Mouse (Mus musculus) spleen, postnatal 10 days (tissue): ENCODE measurements around the gene Glod4.

Experiments used
- DNase-seq, 2 experiments: peaks; one replicate each; pipeline ENCODE4 v3.0.0; 2021 to 2022; ENCODE audit warnings: low spot score in 2 of 2

The Glod4 gene

DNA sequence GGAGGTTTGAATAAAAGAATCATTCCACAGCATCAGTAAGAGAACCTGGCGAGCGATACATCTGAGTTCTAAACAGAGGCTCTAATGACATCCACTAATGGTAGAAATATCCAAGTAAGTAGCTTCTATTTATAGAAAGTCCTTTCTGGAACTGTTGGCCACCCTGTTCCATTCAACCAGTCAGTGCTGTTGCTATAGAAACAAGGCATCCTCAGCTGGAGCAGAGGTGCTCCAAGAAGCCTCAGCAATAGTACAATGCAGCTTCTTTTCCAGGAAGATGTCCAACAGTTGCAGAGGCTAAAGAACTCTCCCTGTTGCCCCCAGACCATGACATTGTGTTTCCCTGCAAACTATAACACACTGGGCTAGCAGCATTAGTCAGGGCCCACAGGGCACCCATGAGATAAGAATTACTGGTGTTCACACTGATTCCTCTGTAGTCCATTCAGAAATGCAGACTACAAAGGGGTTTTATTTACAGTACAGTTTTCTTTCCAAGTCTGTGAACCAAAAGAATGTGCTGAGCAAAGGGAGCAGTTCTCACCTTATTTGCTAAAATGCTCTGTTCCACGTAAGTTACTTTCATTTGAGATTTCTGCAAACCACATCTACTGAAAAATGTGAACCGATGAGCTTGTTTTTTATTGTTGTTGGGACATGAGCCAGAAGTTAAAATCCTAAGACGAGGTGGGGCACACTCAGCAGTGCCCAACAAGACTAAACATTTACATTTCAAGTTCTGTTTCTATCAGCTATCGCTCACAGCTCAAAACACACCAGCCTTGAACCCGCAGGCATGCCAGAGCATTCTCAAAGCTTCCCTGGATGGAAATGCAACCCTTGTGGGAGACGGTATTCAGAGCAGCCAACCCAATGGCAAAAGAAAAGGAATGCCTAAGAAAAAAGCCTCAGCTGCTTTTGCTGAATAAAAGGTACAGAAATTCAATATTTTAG, 95.2 kb downstream of the Glod4 start:
- DNase-seq = no peak

DNA sequence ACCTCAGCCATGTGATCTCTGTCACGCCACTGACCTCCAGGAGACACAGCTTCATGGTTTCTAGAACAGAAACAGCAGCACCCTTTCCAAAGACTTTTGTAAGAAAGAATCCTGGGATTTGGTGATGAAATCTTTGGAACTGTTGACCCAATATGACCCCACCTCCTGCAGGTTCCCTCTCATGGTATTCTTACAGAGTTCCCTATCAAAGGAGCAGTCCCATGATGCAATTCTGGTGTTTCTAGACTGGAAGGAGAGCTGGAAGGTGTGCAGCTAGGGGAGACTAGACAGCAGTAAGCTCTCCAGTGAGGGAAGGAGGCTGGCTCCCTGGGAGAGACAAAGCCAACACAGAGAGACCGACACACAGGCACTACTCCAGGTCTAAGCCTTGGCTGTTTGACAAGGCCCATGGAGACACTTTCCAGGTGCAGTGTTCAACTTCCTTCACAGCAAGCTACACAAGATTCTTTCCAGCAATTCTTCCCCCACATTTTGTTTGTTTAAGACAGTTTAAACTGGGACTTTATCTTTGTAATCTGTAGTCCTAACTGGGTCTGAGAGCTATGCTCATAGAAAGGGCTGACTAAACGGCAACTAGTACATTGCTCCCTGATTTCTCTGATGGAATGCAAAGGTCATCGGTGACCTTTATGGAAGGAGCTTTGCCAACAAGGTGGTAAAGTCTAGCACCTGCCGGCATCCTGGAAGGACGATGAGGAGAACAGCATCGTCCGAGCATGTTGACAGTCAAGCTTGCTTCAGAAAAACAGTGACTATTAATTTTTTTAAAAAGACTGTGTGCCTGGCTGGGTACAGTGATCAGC, 97.1 kb downstream of the Glod4 start:
- no peak for DNase-seq

DNA sequence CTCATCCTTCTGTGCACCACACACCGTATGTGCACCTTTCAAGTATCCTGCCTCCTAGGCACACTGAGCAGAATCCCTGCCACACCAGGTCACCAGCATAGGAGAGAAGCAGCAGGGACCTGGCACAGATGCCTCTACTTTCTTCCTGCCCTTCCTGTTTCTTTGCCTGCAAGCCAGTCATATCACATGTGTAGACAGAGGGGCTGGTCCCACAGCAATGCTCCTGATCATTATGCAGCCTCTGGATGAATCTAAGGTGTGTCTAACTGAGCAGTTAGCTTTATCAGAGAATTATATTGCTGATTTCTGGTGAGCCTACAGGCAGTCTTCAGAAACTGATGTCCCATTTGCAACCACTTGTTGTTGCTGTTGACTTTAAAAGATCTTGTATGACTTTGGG, 98.4 kb downstream of the Glod4 start:
- DNase-seq = no peak

DNA sequence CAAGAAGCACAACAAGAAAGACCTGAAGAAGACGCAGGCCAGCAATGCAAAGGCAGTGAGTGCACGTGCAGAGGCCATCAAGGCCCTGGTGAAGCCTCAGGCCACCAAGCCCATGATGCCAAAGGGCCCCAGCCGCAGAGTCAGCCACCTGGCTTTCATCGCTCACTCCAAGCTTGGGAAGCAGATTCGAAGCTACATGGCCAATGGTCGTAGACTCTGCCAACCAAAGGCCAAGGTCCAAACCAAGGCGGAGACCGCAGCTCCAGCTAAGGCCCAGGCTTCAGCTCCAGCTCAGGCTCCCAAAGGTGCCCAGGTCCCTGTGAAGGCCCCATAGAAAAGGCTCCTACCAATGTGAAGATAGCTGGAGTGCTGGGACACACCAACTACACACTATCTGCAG, 99.1 kb downstream of the Glod4 start:
- DNase-seq = no peak

DNA sequence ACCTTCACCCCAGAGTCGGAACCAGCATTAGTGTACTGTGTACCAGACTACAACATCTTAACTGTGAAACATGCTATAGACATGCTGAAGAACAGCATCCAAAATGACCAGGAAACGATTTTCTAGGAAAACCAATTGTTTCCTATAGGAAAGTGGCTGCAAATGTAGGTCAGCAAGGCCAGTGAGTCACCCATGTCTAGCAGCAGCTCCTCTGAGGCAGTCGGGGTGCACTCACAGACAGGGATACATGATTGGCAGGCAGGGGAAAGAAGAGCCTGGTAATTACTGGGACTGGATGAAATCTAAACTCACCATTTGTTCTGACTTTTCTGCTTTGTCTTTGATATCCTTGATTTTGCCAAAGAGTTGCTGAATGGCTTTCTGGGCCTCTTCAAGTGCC, 105.5 kb downstream of the Glod4 start:
- no peak for DNase-seq

DNA sequence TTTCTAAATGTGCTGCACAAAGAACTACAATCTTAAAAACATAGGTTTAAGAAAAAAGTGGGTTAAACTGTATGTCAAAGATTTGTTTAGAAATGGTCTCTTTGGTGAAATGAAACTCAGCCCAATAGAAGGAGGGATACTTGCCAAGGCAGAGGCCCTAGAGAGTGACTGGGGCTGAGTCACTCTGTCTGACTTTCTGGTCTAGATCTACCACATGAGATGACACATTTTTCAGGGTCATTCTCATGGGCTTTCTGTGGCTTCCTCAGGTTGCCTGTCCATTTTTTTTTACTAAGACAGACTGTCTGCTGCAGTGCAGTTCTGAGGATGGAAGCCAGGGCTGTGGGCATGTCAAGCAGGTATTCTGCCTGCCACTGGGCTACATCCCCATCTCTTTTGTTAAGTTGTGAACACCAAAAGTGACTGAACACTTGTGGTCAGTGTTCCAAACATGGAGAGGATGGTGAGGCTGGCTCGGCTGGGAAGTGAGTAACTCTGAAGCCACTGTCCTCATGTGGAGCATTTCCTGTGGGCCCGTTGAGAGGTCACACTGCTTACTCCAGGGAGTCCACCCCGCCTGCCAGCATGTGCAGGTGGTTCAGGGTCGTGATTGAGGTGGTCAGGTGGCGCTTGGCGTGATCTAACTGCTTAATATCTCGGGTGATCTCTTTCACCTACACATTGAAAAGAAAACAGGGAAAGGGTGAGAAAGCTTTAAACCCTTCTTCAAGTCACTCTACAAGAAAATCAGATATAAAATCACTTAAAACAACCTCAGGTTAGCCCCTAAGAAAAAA, 107.7 kb downstream of the Glod4 start:
- no peak for DNase-seq

DNA sequence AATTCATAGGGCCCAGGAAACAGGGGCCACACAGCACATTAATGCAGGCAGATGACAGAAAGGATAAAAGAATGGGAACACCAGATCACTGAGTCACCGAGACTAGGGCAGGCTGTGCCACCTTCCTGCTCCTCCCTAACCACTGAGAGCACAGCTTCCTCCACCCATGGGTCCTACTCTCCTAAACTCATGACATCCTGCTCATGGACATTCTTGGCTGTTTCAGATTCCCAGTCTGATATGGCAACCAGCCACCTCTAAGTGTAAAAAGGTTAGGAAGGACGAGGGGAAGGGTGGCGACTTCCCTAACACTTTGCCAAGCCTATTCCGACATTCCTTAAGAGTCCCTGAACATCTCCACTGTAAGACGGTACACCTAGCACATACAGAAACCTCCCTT, 112.7 kb downstream of the Glod4 start:
- DNase-seq = no peak

DNA sequence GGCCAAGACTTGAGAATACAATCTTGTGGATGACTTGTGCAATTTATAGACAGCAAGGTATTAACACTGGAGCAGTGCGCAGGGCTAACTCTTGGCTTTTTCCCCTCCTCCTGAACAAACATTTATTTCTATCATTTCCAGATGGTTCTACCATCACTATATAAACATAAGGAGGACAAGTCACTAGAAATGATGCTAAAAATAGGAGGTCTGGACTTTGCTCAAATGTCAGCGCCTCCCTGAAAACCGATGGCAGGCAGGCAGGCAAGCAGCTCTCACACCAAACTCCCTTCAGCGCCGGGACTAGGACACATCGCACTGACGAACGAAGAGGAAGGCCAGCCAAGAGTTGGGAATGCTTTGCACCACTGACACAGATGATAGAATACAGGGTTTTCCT, 118.1 kb downstream of the Glod4 start:
- DNase-seq = no peak

DNA sequence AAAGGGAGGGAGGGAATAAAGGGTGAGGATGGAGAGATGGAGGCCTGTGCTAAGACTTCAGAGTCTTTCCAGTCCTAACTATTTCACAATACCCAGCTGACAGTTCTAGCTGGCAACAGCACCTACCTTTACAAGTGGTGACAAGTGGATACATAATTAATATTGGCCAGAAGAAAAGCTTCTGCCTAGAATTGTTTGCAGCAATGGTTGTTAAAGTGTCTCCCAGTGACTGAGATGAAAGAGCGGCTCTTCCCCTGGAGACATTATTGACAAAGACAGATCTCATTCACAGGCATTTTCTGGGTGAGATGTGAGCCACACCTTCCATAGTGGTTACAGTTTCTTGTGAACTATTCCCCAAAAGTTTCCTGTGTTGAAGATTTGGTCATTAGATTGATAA, 120.0 kb downstream of the Glod4 start:
- DNase-seq = no peak

DNA sequence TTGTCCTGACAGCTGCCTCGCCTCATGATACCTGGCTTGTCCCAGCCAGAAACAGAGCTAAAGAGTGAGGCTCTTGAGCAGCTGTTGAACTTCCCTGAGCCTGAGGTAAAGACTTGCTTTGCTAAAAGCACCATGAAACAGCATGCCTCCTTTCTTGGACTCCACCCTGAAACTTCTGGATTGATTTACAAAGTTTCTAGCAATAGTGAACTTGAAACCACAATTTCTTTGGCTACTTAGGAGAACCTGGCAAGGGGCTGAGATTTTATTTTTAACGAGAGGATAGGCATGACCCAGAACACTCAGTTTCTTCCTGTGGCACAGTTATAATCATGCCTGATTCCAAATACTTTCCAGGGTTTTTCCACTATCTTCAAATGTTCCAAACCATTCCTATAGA, 121.0 kb downstream of the Glod4 start:
- no peak for DNase-seq

DNA sequence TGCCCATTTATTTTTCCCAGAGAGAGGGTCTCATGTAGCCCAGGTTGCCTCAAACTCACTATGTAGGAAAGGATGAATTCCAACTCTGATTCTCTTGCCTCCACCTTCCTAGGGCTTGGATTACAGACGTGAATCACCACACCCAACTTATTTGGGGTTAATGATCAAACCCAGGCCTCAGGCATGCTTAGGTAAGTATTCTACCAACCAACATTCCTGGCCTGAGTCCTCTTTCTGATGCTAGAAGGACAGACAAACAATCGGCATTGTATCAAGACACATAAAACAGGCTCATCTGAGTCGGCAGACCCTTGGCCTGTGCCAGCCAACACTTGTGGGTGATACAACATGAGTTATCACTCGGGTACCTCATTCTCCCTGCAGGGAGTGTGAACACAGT, 122.4 kb downstream of the Glod4 start:
- DNase-seq = no peak

DNA sequence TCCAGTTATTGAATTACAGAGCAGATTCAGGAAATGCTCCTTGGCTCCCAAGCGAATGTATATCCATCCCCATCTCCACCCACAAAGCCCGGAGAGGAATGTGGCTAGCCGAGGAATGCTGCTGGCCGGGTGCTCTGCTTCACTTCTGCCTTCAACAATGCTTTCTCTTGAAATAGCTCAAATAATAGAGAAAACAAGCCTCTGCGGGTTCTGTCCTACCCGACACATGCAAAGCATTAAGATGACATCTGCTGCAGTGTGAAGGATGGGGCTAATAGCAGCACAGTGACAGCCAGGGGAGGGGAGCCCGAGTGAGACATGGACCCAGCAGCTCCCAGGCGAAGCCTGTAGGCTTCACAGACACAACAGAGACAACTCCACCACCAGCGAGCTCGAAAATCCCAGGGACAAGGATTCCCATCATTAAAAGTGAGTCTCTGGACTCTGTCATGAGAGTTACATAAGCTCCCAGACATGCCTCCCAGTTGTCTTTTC, 123.1 kb downstream of the Glod4 start:
- no peak for DNase-seq

DNA sequence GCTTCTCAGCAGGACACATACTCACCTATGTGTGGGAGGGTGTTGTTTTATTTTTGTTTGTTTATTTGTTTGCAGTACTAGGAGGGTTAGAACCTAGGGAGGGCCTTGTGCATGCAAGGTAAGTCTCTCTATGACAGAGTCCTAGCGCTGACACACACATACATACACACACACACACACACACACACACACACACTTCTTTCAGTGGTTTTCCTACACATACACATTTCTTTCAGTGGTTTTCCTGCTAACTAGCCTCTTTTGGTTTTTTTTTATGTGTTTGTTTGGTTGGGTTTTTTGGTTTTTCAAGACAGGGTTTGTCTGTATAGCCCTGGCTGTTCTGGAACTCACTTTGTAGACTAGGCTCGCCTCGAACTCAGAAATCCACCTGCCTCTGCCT, 133.1 kb downstream of the Glod4 start:
- no peak for DNase-seq

DNA sequence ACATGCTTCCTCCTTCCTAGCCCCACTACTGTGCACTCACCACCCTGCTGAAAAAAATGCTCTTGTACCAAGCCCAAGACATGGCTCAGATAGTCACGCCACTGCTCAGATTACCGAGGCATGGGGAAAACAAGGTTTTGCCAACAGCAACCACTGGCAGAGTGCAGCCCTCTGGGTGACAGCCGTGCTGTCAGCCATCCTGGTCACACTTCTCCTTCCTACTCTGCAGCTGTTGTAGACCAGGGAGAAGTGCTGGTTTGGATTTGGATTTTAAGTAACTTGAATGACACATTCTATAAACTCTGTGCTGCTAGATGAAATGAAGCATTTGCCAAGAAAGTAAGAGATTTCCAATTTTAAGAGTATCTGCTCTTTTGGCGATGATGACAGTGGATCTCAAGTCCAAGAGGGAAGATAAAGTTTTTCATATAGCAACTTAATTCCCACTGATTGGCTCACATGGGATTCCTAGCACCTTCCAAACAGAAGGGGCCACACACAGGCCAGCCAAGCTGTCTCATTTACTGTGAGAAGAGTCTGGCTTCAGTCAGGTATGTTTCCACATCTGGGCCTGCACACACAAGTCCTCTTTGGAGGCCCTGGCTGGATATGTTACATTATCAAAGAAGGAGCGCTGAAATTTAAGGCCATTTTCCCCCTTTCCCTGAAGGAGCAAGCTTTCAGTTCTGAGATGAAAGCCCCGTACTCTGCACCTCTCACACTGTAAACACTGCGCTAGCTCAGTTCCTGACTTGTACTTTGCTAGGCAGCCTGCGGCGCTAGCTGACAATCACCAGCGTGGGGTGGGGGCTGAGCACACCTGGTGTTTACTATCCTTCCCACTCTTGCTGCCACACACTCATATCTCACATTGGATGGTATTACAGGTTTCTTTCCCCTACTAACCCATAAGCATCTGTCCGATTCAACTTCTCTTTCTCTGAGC, 136.7 kb downstream of the Glod4 start:
- DNase-seq = no peak

DNA sequence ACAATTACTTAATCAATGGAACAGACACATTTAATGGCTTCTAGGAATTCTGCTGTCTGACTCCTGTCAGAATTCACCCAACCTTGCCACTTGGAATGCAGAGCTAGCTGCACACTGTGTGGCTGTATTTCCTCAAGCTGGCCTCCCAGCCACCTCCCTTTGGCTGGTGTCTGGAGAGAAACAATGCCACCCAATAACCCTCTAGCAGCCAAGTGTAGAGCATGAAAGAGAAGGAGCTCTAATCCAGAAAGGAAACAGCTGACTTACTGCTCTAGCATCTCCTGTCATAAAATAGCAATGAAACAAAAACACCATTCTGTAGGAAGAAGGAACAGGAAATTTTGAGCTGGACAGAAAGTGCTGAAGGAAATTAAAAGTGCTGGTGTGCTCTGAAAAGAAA, 142.4 kb downstream of the Glod4 start:
- DNase-seq = no peak

DNA sequence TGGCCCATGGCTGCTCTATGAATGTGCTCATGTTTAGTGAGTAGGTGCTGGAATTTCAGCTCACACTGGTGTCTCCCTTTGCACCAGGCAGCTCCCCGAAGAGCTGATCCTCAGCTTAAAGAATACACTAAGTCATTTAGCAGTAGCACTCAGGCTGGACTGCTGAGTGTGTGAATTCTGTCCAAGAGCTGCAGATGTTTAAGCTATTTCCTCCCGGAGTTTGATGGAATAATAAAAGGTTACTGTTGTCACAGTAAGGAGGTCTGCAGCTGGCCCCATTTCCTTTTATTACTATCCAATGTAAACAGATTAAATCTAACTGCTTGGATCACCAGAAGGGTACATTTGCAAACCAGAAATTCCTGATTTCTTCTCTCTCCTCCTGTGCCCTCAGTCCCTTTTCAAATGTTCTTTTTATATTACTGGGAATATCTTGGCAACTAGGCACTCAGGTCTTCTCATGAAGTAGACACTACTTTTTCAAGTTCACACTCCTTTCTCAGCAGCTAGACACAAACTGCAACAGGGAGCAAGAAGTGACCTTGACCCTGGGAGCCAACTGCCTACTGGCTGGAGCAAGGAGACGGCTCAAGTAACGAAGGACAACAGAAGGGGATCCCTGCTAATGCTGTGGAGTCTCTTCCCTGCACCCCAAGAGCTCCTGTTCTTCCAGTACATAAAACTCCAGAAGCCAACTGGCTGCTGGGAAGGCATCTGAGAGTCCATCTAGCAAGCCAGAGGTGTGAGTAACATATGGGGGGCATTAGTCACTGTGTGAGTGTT, 144.1 kb downstream of the Glod4 start:
- DNase-seq = no peak

DNA sequence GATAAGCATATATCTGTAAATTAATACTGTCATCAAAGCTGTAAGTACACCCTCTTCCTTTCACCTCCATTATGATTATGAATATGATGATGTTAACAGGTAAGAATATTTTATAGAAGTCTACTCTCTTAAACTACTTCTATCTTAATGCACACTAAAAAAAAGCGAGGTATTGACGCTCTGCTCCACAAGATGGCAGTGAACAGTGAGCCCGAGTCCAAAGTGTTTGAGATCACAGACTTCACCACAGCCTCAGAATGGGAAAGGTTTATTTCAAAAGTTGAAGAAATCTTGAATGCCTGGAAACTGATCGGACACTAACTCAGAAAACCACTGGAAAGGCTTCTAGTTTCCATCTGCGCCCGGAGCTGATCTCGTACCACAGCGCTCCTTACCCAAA, 149.9 kb downstream of the Glod4 start:
- no peak for DNase-seq

DNA sequence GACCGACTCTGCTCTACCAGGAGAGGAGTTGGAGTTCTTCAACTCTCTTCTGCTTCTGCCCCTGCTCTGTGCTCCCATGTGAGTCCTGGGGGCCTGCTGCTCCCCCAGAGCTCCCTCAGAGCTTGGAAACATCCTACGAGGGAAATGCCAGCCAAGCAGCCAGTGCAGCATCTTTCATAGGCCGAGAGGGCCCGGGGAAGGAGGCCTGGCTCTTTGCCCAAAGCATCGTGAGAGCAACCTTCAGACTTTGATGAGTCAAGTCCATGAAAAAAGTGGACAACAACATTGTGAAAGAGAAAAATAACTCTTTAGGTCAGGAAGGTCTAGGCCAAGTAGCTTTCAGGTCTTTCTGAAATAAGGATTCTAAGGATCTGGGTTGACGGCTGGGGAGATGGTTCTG, 153.7 kb downstream of the Glod4 start:
- no peak for DNase-seq

DNA sequence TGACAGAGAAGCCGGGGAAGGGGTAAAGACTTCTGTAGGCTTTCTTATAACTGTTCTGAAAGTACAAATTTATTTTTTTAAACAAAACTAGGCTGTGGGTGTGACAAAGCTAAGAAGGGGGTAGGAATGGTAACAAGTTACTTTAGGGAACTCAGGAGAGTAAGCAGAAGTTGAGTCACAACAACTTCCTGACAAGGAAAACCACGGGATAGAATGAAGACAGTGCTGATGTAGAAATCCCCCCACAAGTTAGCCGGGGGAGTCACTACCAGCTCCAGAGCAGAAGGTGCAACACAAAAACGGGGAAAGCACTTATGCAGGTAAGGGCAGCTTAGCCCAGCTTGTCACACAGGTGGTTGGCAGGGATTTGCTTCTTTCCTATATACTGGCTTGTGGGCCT, 155.0 kb downstream of the Glod4 start:
- no peak for DNase-seq
